2 mouse cellular contexts compared by ENCODE assay signal in the genomic region with DNA sequence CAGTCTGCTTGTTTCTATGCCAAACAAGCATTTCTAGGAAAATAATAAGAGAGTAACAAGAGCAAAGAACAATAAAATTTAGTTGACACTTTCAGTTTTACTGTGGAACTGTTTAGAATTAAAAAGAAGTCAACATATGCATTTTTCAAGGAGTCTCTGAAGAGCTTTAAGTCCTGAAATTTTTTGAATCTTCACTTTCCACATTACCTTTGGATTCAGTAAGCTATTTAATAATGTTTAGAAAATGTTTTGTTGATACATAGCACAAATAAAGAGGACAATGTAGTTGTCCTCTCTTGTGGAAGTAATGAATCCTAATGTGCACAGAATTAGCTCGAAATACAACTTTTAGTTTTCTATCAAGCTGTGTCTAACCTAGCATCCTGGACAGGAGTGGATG.
DNase-seq lines count a peak whose midpoint lies in the region.

No protein-coding gene starts in this region.

- peak; percentile 61 for DNase-seq in Muller cell, postnatal 12 days (ENCODE audit: inconsistent ontology term)
- DNase-seq in retina, postnatal 1 day = peak; percentile 58
